Mouse (Mus musculus): ENCODE measurements around the gene Slc9a8. TPM values are rescaled to one million over a fixed set of nuclear protein-coding genes. Genes with fewer than 3 reads are reported as not detected.

Gene Slc9a8
- 23.3 and 24.1 TPM in 2 replicates for polyA plus RNA-seq (2016; fragmentation: Nextera tagmentation; extraction: Ambion mirVana)

DNA sequence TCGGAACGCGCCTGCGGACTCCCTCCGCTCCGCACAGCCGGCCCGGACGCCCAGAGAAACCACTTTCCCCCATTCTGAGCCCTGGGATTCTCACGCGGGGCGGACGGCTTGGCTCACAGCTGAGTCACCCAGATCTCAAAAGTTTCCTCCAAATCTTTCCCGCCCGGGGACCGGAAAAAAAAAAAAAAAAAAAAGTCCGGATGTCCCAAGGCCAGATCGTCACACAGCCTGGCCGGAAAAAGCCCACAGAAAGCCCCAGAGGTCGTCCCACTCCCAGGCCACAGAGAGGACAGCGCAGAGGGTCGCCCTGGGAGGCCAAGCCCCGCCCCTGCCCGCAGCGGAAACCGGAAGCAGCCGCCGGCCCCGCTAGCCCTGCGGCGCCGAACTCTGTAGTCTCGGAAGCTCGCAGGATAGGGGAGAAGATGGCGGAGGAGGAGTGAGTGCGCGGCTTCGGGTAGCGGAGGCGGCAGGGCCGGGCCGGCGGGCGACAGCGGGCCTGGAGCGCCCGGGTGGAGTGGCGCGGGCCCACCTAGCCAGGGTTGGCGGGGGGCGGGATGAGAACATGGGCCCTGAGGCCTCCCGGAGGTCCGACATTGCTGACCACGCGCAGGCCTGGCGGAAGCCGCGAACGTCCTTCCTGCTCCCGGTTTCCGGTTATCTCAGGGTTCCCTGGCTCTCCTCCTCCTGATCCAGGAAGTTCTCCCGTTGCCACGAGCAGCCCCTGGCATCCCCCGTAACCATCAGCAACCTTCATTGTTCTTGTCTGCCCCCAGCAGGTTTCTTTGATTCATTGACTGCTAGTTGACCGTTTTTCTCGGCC lies at the start of gene Slc9a8:
Slc9a8 (plus strand) TSS at position 383 of the 820 bp plus-strand sequence.
- H3K9me3 ChIP-seq = no peaks in the 10 kb centered on the region
- peak within 1 kb of the TSS; percentile 82 for H3K4me2 ChIP-seq (replicated peaks)
- peak within 1 kb of the TSS; percentile 98 for H3K27ac ChIP-seq
- H3K4me1 ChIP-seq = peaks cover 12% of the 10 kb centered on the region
- peak within 1 kb of the TSS; percentile 88 for H3K9ac ChIP-seq
- H3K27me3 ChIP-seq = no peaks in the 10 kb centered on the region
- peaks cover 25% of the 10 kb centered on the region for H3K36me3 ChIP-seq
- WGBS = under 1% methylated on average over 66 of the region's 66 CpGs
- peak; percentile 96 for ATAC-seq (ENCODE audit: insufficient number of reproducible peaks, insufficient read depth, low FRiP score, low TSS enrichment)
- peak within 1 kb of the TSS; percentile 85 for H3K4me3 ChIP-seq

DNA sequence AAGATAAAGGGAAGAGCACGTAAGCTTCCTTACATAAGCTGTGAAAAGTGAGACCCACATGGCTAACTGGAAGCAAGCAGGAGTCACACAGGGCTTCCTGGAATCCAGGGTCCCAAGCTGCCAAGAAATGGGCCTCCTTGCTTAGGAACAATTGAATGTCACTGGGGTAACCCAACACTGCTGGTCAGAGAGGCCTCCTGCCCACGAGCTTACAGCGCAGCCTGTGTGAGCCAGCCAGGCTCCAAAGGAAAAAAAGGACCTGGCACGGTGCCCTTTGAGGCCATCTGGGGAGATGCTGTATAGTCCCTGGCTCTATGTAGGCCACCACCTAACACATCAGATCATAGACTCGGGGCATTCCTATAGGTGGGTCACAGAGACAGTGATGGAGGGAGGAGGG lies 48.2 kb upstream of the Slc9a8 start:
- Histone ChIP-seq H3K9me3 (no peaks in the 10 kb centered on the region), H3K27ac (peak overlapping the region; percentile 6; the same call in 1 of the 2 replicates), H3K36me3 (no peaks in the 10 kb centered on the region), H3K4me2 (replicated peaks) (no peak overlapping the region), H3K9ac (no peak overlapping the region), H3K4me3 (no peak overlapping the region), H3K27me3 (no peaks in the 10 kb centered on the region), H3K4me1 (no peaks in the 10 kb centered on the region)
- no peak for ATAC-seq (ENCODE audit: insufficient number of reproducible peaks, insufficient read depth, low FRiP score, low TSS enrichment)
- 81% methylated on average over 5 of the region's 5 CpGs for WGBS

DNA sequence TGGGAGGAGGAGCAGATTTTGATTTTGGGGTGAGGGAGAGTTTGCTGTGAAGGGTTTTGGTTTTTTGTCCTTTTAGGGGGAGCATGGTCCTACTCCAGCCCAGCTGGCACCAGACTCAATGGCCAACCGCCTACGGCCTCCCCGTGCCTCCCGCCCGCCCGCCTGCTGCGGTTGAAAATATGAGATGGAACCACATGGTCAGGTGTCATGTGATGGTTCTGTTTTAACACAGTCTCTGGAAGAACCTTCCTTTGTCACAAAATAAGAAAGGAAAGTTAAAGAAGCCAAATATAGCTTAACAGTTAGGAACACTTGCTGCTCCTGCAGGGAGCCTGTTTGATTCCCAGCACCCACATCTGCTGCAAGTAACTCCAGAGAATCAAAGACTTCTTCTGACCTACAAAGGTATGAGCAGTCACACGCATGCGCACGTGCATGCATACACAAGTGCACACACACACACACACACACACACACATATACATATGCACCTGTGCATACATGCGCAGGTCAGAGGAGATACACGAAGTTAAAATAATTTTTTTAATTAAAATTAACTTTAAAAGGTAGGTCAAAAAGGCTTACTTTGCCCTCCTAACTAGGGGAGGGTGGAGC lies 47.2 kb upstream of the Slc9a8 start:
- no peak overlapping the region for H3K9ac ChIP-seq
- H3K4me1 ChIP-seq = no peaks in the 10 kb centered on the region
- 95% methylated on average over 12 of the region's 12 CpGs for WGBS
- H3K36me3 ChIP-seq = no peaks in the 10 kb centered on the region
- H3K4me2 ChIP-seq (replicated peaks) = no peak overlapping the region
- ATAC-seq (ENCODE audit: insufficient number of reproducible peaks, insufficient read depth, low FRiP score, low TSS enrichment) = no peak
- H3K27me3 ChIP-seq = no peaks in the 10 kb centered on the region
- no peaks in the 10 kb centered on the region for H3K9me3 ChIP-seq
- no peak overlapping the region for H3K4me3 ChIP-seq
- no peak overlapping the region for H3K27ac ChIP-seq

DNA sequence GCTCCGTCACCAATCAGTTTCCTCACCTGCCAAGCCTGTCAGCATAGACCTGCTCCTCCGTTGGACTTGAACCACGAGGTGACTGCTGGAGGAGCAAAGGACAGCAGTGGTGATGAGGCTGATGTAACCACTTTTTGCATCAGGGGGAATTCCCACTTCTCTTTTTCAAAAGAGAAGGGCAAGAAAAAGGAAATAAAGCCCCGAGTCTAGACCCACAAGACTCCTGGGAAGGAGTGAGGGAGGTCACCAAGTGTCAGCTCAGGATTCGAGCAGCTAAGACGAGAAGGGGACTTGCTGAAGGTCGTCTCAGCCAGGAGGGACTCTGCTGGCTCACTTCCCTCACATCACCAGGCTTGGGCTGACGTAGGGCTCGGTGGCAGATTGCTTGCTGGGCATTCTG lies 46.4 kb upstream of the Slc9a8 start:
- H3K36me3 ChIP-seq = no peaks in the 10 kb centered on the region
- H3K9me3 ChIP-seq = no peaks in the 10 kb centered on the region
- no peaks in the 10 kb centered on the region for H3K27me3 ChIP-seq
- H3K4me2 ChIP-seq (replicated peaks) = no peak overlapping the region
- 74% methylated on average over 9 of the region's 9 CpGs for WGBS
- no peak overlapping the region for H3K9ac ChIP-seq
- H3K27ac ChIP-seq = no peak overlapping the region
- no peaks in the 10 kb centered on the region for H3K4me1 ChIP-seq
- no peak for ATAC-seq (ENCODE audit: insufficient number of reproducible peaks, insufficient read depth, low FRiP score, low TSS enrichment)
- no peak overlapping the region for H3K4me3 ChIP-seq

DNA sequence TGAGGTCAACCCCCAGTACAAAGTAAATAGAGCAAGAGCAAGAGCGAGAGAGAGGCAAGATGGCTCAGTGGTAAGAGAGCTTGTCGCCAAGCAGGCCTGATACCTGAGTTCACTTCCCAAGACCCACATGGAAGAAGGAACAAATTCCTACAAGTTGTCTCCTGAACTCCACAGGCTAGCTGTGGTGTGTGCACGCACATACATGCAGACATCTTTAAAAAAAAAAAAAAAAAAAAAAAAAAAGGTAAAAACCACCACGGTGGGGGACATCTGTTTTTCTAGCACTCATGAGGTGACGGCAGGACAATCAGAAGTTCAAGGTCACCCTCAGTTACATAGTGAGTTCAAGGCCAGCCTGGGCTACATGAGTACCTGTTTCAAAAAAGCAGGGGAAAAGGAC lies 45.8 kb upstream of the Slc9a8 start:
- no peak overlapping the region for H3K4me2 ChIP-seq (replicated peaks)
- 90% methylated on average over 5 of the region's 5 CpGs for WGBS
- no peaks in the 10 kb centered on the region for H3K4me1 ChIP-seq
- H3K4me3 ChIP-seq = no peak overlapping the region
- ATAC-seq (ENCODE audit: insufficient number of reproducible peaks, insufficient read depth, low FRiP score, low TSS enrichment) = no peak
- no peak overlapping the region for H3K9ac ChIP-seq
- H3K27ac ChIP-seq = no peak overlapping the region
- no peaks in the 10 kb centered on the region for H3K27me3 ChIP-seq
- no peaks in the 10 kb centered on the region for H3K9me3 ChIP-seq
- no peaks in the 10 kb centered on the region for H3K36me3 ChIP-seq

DNA sequence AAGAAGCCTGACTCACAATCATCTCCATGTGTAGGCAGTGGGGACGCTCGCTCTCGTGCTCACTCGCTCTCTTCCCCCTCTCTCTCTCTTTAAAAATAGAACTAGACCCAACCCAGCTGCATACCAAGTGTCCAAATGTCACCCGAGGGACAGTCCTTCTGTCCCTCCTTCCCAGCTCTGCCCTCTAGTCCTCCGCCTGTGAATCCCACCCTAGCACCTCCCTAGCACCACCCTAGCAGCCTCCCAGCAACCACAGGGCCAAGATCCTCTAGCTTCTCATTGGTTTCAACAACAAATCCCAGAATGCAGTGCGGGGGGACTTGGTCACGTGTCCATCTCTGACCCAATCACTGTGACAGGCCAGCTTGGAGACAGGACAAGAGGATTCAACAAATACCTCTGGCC lies 45.4 kb upstream of the Slc9a8 start:
- no peak overlapping the region for H3K9ac ChIP-seq
- no peaks in the 10 kb centered on the region for H3K27me3 ChIP-seq
- no peaks in the 10 kb centered on the region for H3K9me3 ChIP-seq
- H3K27ac ChIP-seq = no peak overlapping the region
- no peaks in the 10 kb centered on the region for H3K36me3 ChIP-seq
- WGBS = 75% methylated on average over 8 of the region's 8 CpGs
- no peaks in the 10 kb centered on the region for H3K4me1 ChIP-seq
- H3K4me3 ChIP-seq = no peak overlapping the region
- H3K4me2 ChIP-seq (replicated peaks) = no peak overlapping the region
- no peak for ATAC-seq (ENCODE audit: insufficient number of reproducible peaks, insufficient read depth, low FRiP score, low TSS enrichment)

DNA sequence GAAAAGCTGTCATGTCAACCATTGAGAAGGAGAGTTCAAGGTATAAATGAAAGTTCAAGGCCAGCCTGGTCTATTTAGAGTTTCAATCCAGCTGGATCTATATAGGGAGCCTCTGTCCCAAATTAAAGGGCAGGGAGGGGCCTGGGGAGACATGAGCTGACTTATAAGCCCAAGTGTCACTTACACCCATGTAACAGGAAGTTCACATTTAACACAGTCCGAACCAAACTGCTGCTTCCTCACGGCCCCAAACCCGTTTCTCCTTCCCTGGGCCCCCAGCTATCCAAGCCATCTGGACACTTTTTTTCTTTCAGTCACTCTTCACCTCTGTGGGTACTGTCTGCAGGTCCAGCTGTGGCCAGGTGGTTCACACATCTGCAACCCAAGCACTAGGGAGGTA lies 43.8 kb upstream of the Slc9a8 start:
- no peak overlapping the region for H3K27ac ChIP-seq
- no peak overlapping the region for H3K9ac ChIP-seq
- H3K27me3 ChIP-seq = no peaks in the 10 kb centered on the region
- H3K4me2 ChIP-seq (replicated peaks) = no peak overlapping the region
- H3K4me3 ChIP-seq = no peak overlapping the region
- H3K9me3 ChIP-seq = no peaks in the 10 kb centered on the region
- 27% methylated on average over 3 of the region's 3 CpGs for WGBS
- no peaks in the 10 kb centered on the region for H3K36me3 ChIP-seq
- no peak for ATAC-seq (ENCODE audit: insufficient number of reproducible peaks, insufficient read depth, low FRiP score, low TSS enrichment)
- H3K4me1 ChIP-seq = no peaks in the 10 kb centered on the region

DNA sequence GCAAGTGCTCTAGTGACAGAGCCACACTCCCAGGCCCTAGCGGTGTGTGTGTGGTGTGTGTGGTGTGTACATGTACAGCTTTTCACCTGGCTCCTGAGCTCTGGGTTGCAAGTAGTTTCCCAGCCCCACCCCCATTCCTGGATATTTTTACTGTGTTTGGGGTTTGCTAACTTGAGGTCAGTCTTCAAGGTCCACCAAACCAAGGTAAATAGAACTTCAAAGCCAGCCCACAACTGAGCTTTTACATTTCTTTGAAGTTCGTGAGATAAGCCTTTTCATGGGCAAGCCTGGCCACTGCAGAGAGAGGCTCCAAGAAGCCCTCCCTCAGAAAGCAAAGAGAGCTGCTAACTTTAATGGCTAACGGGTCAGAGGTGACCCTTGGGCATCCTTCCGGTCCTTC lies 42.5 kb upstream of the Slc9a8 start:
- H3K4me3 ChIP-seq = no peak overlapping the region
- no peak overlapping the region for H3K4me2 ChIP-seq (replicated peaks)
- ATAC-seq (ENCODE audit: insufficient number of reproducible peaks, insufficient read depth, low FRiP score, low TSS enrichment) = no peak
- 40% methylated on average over 4 of the region's 4 CpGs for WGBS
- H3K36me3 ChIP-seq = no peaks in the 10 kb centered on the region
- no peak overlapping the region for H3K27ac ChIP-seq
- H3K9me3 ChIP-seq = no peaks in the 10 kb centered on the region
- no peaks in the 10 kb centered on the region for H3K4me1 ChIP-seq
- no peak overlapping the region for H3K9ac ChIP-seq
- no peaks in the 10 kb centered on the region for H3K27me3 ChIP-seq

DNA sequence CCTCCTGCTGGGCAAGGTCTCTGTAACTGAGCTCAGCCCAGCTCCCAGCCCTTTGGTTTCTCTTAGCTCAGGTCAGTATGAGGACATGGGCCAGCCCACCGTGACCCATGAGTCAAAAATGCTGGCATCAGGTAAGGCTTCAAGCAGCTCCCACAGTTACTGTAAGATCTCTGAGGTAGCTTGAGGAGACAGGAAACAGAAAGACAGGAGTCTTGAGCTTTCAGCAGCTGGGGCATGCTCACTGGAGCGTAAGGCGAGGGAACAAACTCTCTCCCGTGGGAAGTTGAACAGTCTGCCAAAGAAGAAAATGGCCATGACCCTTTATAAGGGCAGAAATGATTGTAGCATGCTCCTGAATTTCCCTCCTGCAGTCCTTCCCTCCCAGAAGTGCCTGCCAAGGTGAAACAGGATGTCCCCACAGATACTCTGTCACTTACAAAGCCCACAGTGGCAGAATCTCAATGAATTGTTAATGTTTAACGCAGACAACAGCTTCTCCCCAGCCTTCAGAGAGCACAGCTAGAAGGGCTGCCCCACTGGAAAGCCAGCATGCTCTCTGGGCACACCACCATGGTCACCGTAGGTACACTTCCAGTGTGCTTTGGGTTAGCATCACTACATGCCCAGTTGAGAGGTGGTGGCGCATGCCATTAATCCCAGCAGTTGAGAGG lies 40.8 kb upstream of the Slc9a8 start:
- WGBS = 67% methylated on average over 7 of the region's 7 CpGs

DNA sequence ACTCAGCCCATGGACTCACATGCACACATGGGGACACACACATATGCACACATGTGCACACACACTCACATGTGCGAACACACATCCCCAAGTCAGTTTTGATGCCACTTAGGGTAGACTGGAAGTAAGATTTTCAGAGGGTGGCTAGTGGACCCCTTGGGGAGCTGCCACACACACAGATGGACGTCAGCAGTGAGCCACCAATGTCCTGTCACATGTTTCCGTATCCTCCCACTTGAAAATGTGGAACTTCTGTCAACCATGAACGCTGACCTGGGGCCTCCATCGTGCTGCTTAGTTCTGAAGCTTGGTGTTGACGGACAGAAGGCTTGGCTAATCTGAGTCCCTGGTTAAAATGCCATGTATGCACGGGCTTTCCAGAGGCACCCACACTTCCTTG lies 39.9 kb upstream of the Slc9a8 start:
- Histone ChIP-seq H3K4me3 (no peak overlapping the region), H3K9me3 (no peaks in the 10 kb centered on the region), H3K36me3 (no peaks in the 10 kb centered on the region), H3K9ac (no peak overlapping the region), H3K27me3 (no peaks in the 10 kb centered on the region), H3K27ac (no peak overlapping the region), H3K4me2 (replicated peaks) (no peak overlapping the region), H3K4me1 (no peaks in the 10 kb centered on the region)
- ATAC-seq (ENCODE audit: insufficient number of reproducible peaks, insufficient read depth, low FRiP score, low TSS enrichment) = no peak
- WGBS = 76% methylated on average over 7 of the region's 7 CpGs

More for the DNA sequence above, 40.8 kb upstream of the Slc9a8 start:
- no peaks in the 10 kb centered on the region for H3K27me3 ChIP-seq
- no peak overlapping the region for H3K9ac ChIP-seq
- no peak overlapping the region for H3K27ac ChIP-seq
- no peak for ATAC-seq (ENCODE audit: insufficient number of reproducible peaks, insufficient read depth, low FRiP score, low TSS enrichment)
- H3K4me1 ChIP-seq = no peaks in the 10 kb centered on the region
- no peak overlapping the region for H3K4me2 ChIP-seq (replicated peaks)
- no peaks in the 10 kb centered on the region for H3K9me3 ChIP-seq
- no peaks in the 10 kb centered on the region for H3K36me3 ChIP-seq
- H3K4me3 ChIP-seq = no peak overlapping the region

DNA sequence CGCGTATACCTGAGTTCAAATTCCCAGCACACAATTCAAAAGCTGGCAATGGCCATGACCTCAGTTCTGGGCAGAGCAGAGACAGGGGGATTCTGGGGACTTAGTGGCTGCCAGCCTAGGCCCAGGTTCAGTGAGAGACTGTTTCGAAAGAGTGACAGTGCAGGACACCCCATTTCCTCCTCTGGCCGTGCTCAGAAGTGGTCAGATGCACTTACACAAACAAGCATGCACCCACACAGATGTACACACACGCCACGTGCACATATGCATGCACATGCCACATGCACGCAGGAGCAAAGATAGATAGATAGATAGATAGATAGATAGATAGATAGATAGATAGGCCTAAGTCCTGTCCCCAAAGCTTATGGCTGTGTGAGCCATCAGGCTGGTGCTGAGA lies 39.1 kb upstream of the Slc9a8 start:
- Histone ChIP-seq H3K4me2 (replicated peaks) (no peak overlapping the region), H3K36me3 (no peaks in the 10 kb centered on the region), H3K4me1 (no peaks in the 10 kb centered on the region), H3K27me3 (no peaks in the 10 kb centered on the region), H3K9me3 (no peaks in the 10 kb centered on the region), H3K9ac (no peak overlapping the region), H3K27ac (no peak overlapping the region), H3K4me3 (no peak overlapping the region)
- ATAC-seq (ENCODE audit: insufficient number of reproducible peaks, insufficient read depth, low FRiP score, low TSS enrichment) = no peak
- 85% methylated on average over 7 of the region's 7 CpGs for WGBS

DNA sequence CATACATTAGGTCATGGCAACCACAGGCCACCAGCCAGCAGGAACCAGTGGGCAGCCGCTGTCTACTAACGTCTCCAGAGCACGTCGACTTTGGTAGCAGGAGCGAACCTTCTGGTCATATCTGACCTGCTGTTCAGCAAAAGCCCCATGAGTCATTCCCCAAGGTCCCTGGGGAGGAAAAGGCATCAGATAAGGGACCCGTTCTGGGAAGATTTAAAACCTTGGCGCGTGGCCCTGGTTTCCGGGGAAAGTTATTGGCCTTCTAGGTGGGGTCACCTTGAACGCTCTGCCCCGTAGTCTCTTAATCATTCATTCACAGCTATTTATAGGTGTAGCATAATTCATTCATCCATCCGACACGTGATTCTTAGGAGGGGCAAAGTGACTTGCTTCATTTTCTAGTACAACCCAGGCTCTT lies 37.8 kb upstream of the Slc9a8 start:
- no peaks in the 10 kb centered on the region for H3K27me3 ChIP-seq
- H3K4me2 ChIP-seq (replicated peaks) = no peak overlapping the region
- WGBS = 87% methylated on average over 13 of the region's 13 CpGs
- no peaks in the 10 kb centered on the region for H3K9me3 ChIP-seq
- no peaks in the 10 kb centered on the region for H3K36me3 ChIP-seq
- ATAC-seq (ENCODE audit: insufficient number of reproducible peaks, insufficient read depth, low FRiP score, low TSS enrichment) = no peak
- no peaks in the 10 kb centered on the region for H3K4me1 ChIP-seq
- no peak overlapping the region for H3K27ac ChIP-seq
- no peak overlapping the region for H3K9ac ChIP-seq
- no peak overlapping the region for H3K4me3 ChIP-seq
